Mouse (Mus musculus) intestine, embryonic 16.5 days (tissue): ENCODE data around the gene Clmp. TPM values are rescaled to one million over a fixed set of nuclear protein-coding genes. Genes with fewer than 3 reads are reported as not detected.

Source experiments
- ATAC-seq: fragments of 200-750 bp; cut with Nextera tagmentation; 2 replicates; pipeline ENCODE4 v1.8.0; 2017; ENCODE audit warnings: moderate TSS enrichment, moderate library complexity
- H3K27ac ChIP-seq: fragments of 300-500 bp; sonication (generic); 2 replicates; pipeline ENCODE4 v1.5.1; 2014; ENCODE audit warnings: mild to moderate bottlenecking, low read length
- H3K27me3 ChIP-seq: fragments of 300-500 bp; sonication (generic); replicated peaks from 2 replicates; pipeline ENCODE4 v1.6.1; 2014; ENCODE audit warnings: low read length, control low read depth, mixed read lengths; ENCODE audit not compliant: control insufficient read depth, insufficient read depth
- H3K36me3 ChIP-seq: fragments of 300-500 bp; sonication (generic); 2 replicates; pipeline ENCODE4 v1.6.1; 2014; ENCODE audit warnings: low read length, control low read depth; ENCODE audit not compliant: control insufficient read depth, insufficient read depth
- H3K4me1 ChIP-seq: fragments of 300-500 bp; sonication (generic); 2 replicates; pipeline ENCODE4 v1.6.1; 2014; ENCODE audit warnings: low read length, control low read depth, mixed read lengths; ENCODE audit not compliant: control insufficient read depth, insufficient read depth
- H3K4me2 ChIP-seq: fragments of 300-500 bp; sonication (generic); 2 replicates; pipeline ENCODE4 v1.6.1; 2014; ENCODE audit warnings: low read depth, low read length, control low read depth
- H3K4me3 ChIP-seq: fragments of 300-500 bp; sonication (generic); 2 replicates; pipeline ENCODE4 v1.5.1; 2014; ENCODE audit warnings: mild to moderate bottlenecking, low read length
- H3K9ac ChIP-seq: fragments of 300-500 bp; sonication (generic); 2 replicates; pipeline ENCODE4 v1.6.1; 2014; ENCODE audit warnings: low read depth, low read length
- H3K9me3 ChIP-seq: fragments of 300-500 bp; sonication (generic); 2 replicates; pipeline ENCODE4 v1.6.1; 2016; ENCODE audit warnings: low read length, control low read depth; ENCODE audit not compliant: control insufficient read depth
- WGBS: fragments of 180-500 bp; shearing (Covaris S2); extraction: QIAGEN DNeasy Blood & Tissue Kit; methylation state at CpG from one replicate; pipeline ENCODE4 v1.1.7; 2014; 5-methylcytosine and 5-hydroxymethylcytosine counted together
- polyA plus RNA-seq: library from polyadenylated mRNA; unstranded; fragments of >200 nt; fragmentation: Nextera tagmentation; extraction: Ambion mirVana; gene quantifications from 2 replicates; pipeline ENCODE4 v1.2.1, GENCODE M21; 2015

Gene Clmp
- polyA plus RNA-seq, 1 experiment from 2014 or later, result 22.2 TPM

DNA sequence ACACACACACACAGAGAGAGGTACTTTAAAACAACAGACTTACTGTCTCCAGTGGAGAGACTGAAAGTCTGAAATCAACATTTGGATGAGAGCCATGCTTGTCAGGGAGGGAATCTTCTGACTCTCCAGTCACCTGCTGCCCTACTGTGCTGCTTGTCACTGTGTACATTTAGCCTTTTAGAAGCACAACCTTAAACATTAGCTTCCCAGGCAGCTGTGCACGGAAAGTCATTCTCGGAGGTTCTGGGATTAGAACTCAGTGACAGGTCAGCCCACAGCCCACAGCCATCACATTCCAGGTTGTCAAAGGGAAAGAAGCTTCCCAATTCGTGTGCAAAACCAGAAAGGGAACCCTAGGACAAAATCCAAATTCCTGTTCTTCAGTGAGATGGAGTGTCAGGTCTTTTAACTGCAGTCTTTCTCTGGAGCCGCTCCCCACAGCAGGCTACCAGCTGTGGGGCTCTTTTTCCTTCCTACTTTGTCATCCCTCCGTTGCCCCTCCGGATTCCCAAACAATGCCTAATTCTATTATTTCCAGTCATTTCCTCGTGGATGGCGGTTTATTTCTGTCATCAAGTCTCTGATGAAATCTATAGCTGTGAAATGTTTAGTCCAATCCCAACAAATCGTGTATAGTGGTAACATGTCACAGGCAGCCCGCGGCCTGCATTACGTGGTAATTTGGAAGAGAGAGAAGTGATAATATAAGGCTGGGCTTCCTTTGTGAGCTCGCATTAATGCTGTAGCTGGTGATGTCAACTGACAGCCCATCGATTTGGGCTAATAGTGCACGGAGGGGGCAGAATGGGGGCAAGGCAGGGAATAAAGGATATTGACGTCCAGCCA lies 122.5 kb downstream of the Clmp start:
- ATAC-seq, result peak; percentile 13

DNA sequence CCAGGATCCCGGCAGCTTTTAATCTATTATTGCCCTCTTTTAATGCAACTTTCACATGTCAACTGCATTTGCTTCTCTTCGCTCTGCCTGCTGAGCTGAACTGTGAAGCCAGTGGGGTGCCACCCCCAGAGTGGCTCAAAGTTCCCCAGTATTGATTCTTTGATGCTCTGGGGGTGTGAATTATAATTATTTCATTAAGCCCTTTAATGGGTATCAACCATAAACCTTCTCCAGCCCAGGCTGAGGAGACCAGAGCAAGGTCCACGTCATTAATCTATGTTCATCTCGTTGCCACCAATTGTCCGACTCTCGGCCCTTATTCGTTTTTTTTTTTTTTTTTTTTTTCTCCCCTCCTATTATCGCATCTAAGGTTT lies 123.1 kb downstream of the Clmp start:
- H3K27me3 ChIP-seq, result no peaks in the 10 kb centered on the region
- peaks cover 29% of the 10 kb centered on the region for H3K4me1 ChIP-seq
- H3K4me2 ChIP-seq, result no peak overlapping the region
- no peaks in the 10 kb centered on the region for H3K9me3 ChIP-seq
- no peak for ATAC-seq
- no peak overlapping the region for H3K9ac ChIP-seq
- 63% methylated on average over 8 of the region's 8 CpGs for WGBS
- no peak overlapping the region for H3K27ac ChIP-seq
- no peak overlapping the region for H3K4me3 ChIP-seq
- peaks cover 4% of the 10 kb centered on the region; the same call in 1 of the 2 replicates for H3K36me3 ChIP-seq

More for the DNA sequence above, 122.5 kb downstream of the Clmp start:
- Histone ChIP-seq H3K4me1 (peaks cover 34% of the 10 kb centered on the region), H3K27ac (peak overlapping the region; percentile 74; the same call in 1 of the 2 replicates), H3K36me3 (peaks cover 4% of the 10 kb centered on the region; the same call in 1 of the 2 replicates), H3K9me3 (no peaks in the 10 kb centered on the region), H3K4me2 (no peak overlapping the region), H3K27me3 (no peaks in the 10 kb centered on the region), H3K4me3 (no peak overlapping the region), H3K9ac (no peak overlapping the region)
- WGBS, result 28% methylated on average over 16 of the region's 16 CpGs

DNA sequence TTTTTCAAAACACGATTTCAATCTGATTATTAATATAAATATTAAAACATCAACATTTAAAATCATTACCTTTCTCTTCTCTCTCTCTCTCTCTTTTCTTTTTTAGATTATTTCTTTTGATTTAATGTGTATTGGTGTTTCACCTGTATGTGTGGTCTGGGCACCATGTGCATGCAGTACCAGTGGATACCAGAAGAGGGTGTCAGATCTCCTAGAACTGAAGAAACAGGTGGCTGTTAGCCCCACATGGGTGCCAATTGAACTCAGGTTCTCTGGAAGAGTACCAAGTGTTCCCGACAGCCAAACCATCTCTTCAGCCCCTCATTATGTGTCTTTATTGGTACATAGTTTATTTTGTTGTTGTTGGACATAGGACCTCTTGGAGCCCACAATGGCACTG lies 126.1 kb downstream of the Clmp start:
- H3K27ac ChIP-seq, result no peak overlapping the region
- H3K4me3 ChIP-seq, result no peak overlapping the region
- H3K27me3 ChIP-seq, result no peaks in the 10 kb centered on the region
- peaks cover 12% of the 10 kb centered on the region for H3K4me1 ChIP-seq
- no peak overlapping the region for H3K9ac ChIP-seq
- WGBS, result 54% methylated on average over 2 of the region's 2 CpGs
- no peaks in the 10 kb centered on the region for H3K36me3 ChIP-seq
- H3K4me2 ChIP-seq, result no peak overlapping the region
- H3K9me3 ChIP-seq, result no peaks in the 10 kb centered on the region
- no peak for ATAC-seq

DNA sequence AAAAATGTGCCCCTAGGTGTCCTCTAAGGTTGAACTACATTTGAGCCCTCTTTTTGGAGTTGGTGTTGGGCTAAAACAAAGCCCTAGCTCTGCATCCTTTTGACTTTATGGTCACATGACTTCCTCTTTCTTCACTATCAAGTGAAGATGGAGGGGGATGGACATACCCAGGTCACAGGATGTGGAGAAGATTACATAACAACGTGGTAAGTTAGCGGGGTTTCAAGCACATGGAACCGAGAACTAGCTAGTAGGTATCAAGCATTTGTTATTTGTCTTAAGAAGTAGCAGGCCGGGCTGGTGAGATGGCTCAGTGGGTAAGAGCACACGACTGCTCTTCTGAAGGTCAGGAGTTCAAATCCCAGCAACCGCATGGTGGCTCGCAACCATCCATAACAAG lies 128.3 kb downstream of the Clmp start:
- ATAC-seq, result no peak
- Histone ChIP-seq H3K27ac (no peak overlapping the region), H3K36me3 (no peaks in the 10 kb centered on the region), H3K9ac (no peak overlapping the region), H3K4me1 (no peaks in the 10 kb centered on the region), H3K4me2 (no peak overlapping the region), H3K27me3 (no peaks in the 10 kb centered on the region), H3K4me3 (no peak overlapping the region), H3K9me3 (no peaks in the 10 kb centered on the region)
- 77% methylated on average over 7 of the region's 7 CpGs for whole genome bisulfite sequencing

DNA sequence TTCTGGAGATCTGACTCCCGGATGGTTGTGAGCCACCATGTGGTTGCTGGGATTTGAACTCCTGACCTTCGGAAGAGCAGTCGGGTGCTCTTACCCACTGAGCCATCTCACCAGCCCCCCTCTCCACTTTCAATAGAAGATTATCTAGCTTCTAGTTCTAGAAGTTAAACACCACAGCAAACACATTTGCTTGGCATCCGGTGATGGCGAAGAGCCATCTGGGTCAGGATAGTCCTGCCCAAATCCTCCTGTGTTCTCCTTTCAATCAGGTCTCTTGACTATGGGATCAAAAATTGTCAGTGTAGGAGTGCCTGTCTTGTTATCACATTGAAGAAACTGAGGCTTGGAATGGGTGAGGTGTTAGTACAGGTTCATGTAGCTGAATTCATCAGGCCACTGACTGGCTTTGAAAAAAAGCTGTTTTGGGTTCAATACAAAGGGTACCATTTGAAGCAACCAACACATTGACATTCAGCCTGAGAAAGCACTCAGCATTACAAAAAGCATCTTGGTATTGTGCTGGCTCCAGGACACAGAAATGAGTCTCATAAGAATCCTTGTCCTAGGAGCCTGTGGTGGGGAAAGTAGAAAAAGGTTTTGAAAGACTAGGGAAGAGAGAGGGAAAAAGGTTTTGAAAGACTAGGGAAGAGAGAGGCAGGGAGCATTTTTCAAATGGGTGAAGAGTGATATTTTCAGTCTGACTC lies 131.7 kb downstream of the Clmp start:
- Histone ChIP-seq H3K9ac (no peak overlapping the region), H3K27ac (no peak overlapping the region), H3K36me3 (no peaks in the 10 kb centered on the region), H3K4me2 (no peak overlapping the region), H3K9me3 (no peaks in the 10 kb centered on the region), H3K27me3 (no peaks in the 10 kb centered on the region), H3K4me1 (peaks cover 10% of the 10 kb centered on the region), H3K4me3 (no peak overlapping the region)
- 83% methylated on average over 5 of the region's 5 CpGs for WGBS
- ATAC-seq, result no peak

DNA sequence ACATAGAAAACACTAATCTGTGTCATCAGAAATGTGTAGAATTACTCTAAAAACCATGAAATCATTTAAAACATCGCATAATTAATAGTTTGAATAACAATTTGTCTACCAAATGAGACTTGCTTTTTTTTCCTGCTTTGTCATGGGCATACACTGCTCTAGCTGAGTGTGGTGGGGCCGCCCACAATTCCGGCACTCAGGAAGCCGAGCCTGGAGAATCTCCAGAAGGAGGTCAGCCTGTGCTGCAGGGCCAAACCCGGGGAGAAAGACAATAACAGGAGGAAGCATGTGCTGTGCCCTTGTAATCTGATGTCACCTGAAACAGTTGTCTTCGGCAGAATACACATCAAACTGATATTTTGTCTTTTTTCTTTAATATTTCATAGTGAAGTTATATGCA lies 139.8 kb downstream of the Clmp start:
- Histone ChIP-seq H3K9ac (no peak overlapping the region), H3K36me3 (no peaks in the 10 kb centered on the region), H3K4me3 (no peak overlapping the region), H3K27ac (no peak overlapping the region), H3K4me1 (peaks cover 10% of the 10 kb centered on the region), H3K9me3 (no peaks in the 10 kb centered on the region), H3K27me3 (no peaks in the 10 kb centered on the region), H3K4me2 (no peak overlapping the region)
- no peak for ATAC-seq
- WGBS, result 39% methylated on average over 6 of the region's 6 CpGs

DNA sequence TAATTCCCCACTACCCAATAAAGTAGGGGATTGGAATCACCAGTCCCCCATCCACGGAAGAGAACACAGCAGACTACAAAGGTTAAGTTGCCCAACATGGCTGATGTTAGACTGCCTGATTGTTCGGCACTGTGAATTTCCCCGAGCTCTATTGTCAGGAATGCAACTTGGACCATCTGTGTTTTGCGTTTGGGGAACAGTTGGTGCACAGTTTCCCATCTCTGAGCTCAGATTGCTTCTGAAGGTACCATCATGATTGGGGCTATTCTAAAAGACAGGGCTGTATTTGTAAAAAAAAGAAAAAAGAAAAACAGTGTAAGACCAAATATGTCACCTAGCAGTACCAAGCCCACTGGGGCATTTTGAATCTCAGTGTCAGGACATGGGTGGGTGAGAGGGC lies 141.6 kb downstream of the Clmp start:
- Histone ChIP-seq H3K9ac (no peak overlapping the region), H3K27ac (no peak overlapping the region), H3K4me3 (no peak overlapping the region), H3K9me3 (no peaks in the 10 kb centered on the region), H3K36me3 (no peaks in the 10 kb centered on the region), H3K4me2 (no peak overlapping the region), H3K4me1 (peaks cover 2% of the 10 kb centered on the region), H3K27me3 (no peaks in the 10 kb centered on the region)
- 82% methylated on average over 4 of the region's 4 CpGs for WGBS
- no peak for ATAC-seq

DNA sequence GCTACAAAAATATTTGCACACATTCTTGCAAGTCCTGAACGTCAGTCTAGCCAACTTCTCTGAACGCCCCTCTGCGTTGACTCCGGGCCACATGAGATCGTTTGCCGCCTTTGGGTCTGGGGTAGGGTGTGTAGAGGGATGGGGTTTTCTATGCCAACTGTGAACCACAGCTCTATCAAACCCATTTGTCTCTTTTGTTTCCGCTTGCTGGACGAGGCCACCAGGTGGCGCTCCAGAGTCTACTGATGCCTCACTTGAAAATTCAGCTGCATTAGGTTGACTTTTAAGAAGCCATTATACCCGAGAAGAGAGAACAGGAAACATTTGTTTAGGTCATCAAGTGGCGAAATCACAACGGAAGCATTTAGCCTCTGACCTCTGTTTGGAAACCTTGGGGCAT lies 148.8 kb downstream of the Clmp start:
- Histone ChIP-seq H3K27me3 (no peaks in the 10 kb centered on the region), H3K4me1 (no peaks in the 10 kb centered on the region), H3K4me2 (no peak overlapping the region), H3K27ac (no peak overlapping the region), H3K9ac (no peak overlapping the region), H3K36me3 (no peaks in the 10 kb centered on the region), H3K4me3 (no peak overlapping the region), H3K9me3 (no peaks in the 10 kb centered on the region)
- WGBS, result 6% methylated on average over 12 of the region's 12 CpGs
- no peak for ATAC-seq
